ENCODE assay signal across 15 mouse cellular contexts in the genomic region with DNA sequence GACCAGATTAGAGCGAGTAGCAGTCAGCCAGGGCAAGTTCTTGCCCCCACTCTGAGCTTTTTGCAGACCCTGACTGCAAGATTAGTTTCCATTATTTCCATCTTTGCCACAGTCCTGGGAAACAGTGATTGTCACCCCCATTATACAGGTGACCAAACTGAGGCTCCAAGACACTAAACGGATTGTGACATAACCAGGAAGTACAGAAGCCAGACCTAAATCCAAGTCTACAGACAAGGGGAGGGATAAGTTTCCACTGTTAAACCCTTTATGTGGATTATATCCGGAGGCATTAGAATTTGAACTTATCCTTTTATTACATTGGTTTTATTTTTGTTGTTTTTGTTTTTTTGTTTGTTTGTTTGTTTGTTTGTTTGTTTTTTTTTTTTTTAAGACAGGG. TPM values are rescaled to one million over a fixed set of nuclear protein-coding genes. Genes with fewer than 3 reads are reported as not detected.
DNase-seq lines count a peak whose midpoint lies in the region; ATAC-seq and TF ChIP-seq lines count a peak whose summit lies in the region.
"Had no signal": no experiment of that assay in that cellular context is flagged by ENCODE, and none has a peak within 500 bp of the region (broad histone marks: within the 10 kb centered on the region; RNA-seq: fewer than 3 reads in every experiment).

No protein-coding gene starts in this region.

- 0 out of 2 replicates have a peak, but pooled peaks cover 2% of the 10 kb centered on the region for H3K9me3 ChIP-seq in heart, embryonic 12.5 days (replicated peaks)
- H3K9me3 ChIP-seq in heart, embryonic 11.5 days (replicated peaks; ENCODE audit: control insufficient read depth, low read length) = no peaks in the 10 kb centered on the region
- H3K9me3 ChIP-seq in lung, embryonic 16.5 days (ENCODE audit: control insufficient read depth, low read length) = no peaks in the 10 kb centered on the region
- no peaks in the 10 kb centered on the region for H3K9me3 ChIP-seq in stomach, embryonic 16.5 days (replicated peaks; ENCODE audit: control insufficient read depth, low read length)
- H3K9me3 ChIP-seq: forebrain, embryonic 10.5 days; hindbrain, embryonic 15.5 days; liver, embryonic 13.5 days; neural tube, embryonic 15.5 days had no signal

- peaks cover 30% of the 10 kb centered on the region for H3K4me1 ChIP-seq in heart, embryonic 12.5 days (replicated peaks)
- H3K4me1 ChIP-seq in heart, embryonic 11.5 days (ENCODE audit: control insufficient read depth, insufficient read depth, low read length) = peaks cover 21% of the 10 kb centered on the region
- peaks cover 26% of the 10 kb centered on the region for H3K4me1 ChIP-seq in lung, embryonic 16.5 days (replicated peaks; ENCODE audit: control insufficient read depth, insufficient read depth, low read length)
- peaks cover 18% of the 10 kb centered on the region for H3K4me1 ChIP-seq in bone marrow, adult 2 months (ENCODE audit: control insufficient read depth, insufficient read depth, low read length)
- peaks cover 26% of the 10 kb centered on the region for H3K4me1 ChIP-seq in stomach, embryonic 16.5 days (ENCODE audit: control insufficient read depth, insufficient read depth, low read length)

- WGBS in heart, embryonic 12.5 days = 91% methylated on average over 3 of the region's 3 CpGs
- WGBS in heart, embryonic 11.5 days (ENCODE audit: insufficient replicate concordance) = 86% methylated on average over 3 of the region's 3 CpGs
- 92% methylated on average over 3 of the region's 3 CpGs for WGBS in lung, embryonic 16.5 days
- 63% methylated on average over 3 of the region's 3 CpGs for WGBS in bone marrow, adult 2 months
- 87% methylated on average over 3 of the region's 3 CpGs for WGBS in stomach, embryonic 16.5 days

- DNase-seq in lung, postnatal 4 days = no peak
- DNase-seq in embryo, embryonic 11 days = no peak
- DNase-seq: cerebellum, adult 11 months; cerebellum, postnatal 25 days; layer of hippocampus, adult 9-11 months; liver, embryonic 13.5 days; retina, postnatal 1 day had no signal

- no peaks in the 10 kb centered on the region for H3K36me3 ChIP-seq in heart, embryonic 12.5 days
- no peaks in the 10 kb centered on the region for H3K36me3 ChIP-seq in heart, embryonic 11.5 days (ENCODE audit: control insufficient read depth, insufficient read depth, low read length)
- no peaks in the 10 kb centered on the region for H3K36me3 ChIP-seq in lung, embryonic 16.5 days (ENCODE audit: control insufficient read depth, insufficient read depth, low read length)
- H3K36me3 ChIP-seq in stomach, embryonic 16.5 days (ENCODE audit: control insufficient read depth, insufficient read depth, low read length) = no peaks in the 10 kb centered on the region
- H3K36me3 ChIP-seq: forebrain, embryonic 10.5 days; hindbrain, embryonic 15.5 days; liver, embryonic 13.5 days; neural tube, embryonic 15.5 days had no signal

- TF ChIP-seq CTCF in bone marrow, adult 2 months (IDR thresholded peaks at IDR 0.05; ENCODE audit: control insufficient read depth, insufficient read depth, low read length) = no peak

- no peak overlapping the region for H3K9ac ChIP-seq in heart, embryonic 12.5 days
- H3K9ac ChIP-seq in heart, embryonic 11.5 days (ENCODE audit: low read depth, low read length) = no peak overlapping the region
- H3K9ac ChIP-seq in lung, embryonic 16.5 days (ENCODE audit: low read length) = no peak overlapping the region
- H3K9ac ChIP-seq in stomach, embryonic 16.5 days (ENCODE audit: low read length) = no peak overlapping the region
- H3K9ac ChIP-seq: hindbrain, embryonic 15.5 days; liver, embryonic 13.5 days; neural tube, embryonic 15.5 days had no signal

- peak overlapping the region; percentile 46; the same call in 1 of the 2 replicates for H3K27ac ChIP-seq in heart, embryonic 12.5 days (ENCODE audit: poor library complexity, severe bottlenecking)
- H3K27ac ChIP-seq in heart, embryonic 11.5 days (ENCODE audit: low read depth, low read length) = no peak overlapping the region
- peak overlapping the region; percentile 74 for H3K27ac ChIP-seq in lung, embryonic 16.5 days (ENCODE audit: low read length)
- peak overlapping the region; percentile 95; the same call in 1 of the 2 replicates for H3K27ac ChIP-seq in bone marrow, adult 2 months (ENCODE audit: control insufficient read depth, insufficient read depth, low read depth, low read length, poor library complexity)
- H3K27ac ChIP-seq in stomach, embryonic 16.5 days (ENCODE audit: low read length) = peak overlapping the region; percentile 80; the same call in 1 of the 2 replicates
- H3K27ac ChIP-seq: forebrain, embryonic 10.5 days; hindbrain, embryonic 15.5 days; neural tube, embryonic 15.5 days had no signal

- H3K4me3 ChIP-seq in heart, embryonic 12.5 days = no peak overlapping the region
- H3K4me3 ChIP-seq in heart, embryonic 11.5 days (ENCODE audit: low read depth, low read length) = no peak overlapping the region
- no peak overlapping the region for H3K4me3 ChIP-seq in lung, embryonic 16.5 days (ENCODE audit: low read length)
- no peak overlapping the region for H3K4me3 ChIP-seq in bone marrow, adult 2 months (replicated peaks; ENCODE audit: control insufficient read depth, low read depth, low read length)
- H3K4me3 ChIP-seq in stomach, embryonic 16.5 days (replicated peaks; ENCODE audit: low read length) = no peak overlapping the region
- H3K4me3 ChIP-seq: forebrain, embryonic 10.5 days; hindbrain, embryonic 15.5 days; neural tube, embryonic 15.5 days had no signal

- ATAC-seq in heart, embryonic 12.5 days (ENCODE audit: insufficient number of reproducible peaks, low FRiP score) = no peak
- no peak for ATAC-seq in heart, embryonic 11.5 days (replicated peaks; ENCODE audit: insufficient number of reproducible peaks, low FRiP score, low TSS enrichment)
- no peak for ATAC-seq in lung, embryonic 16.5 days (ENCODE audit: low read depth)
- no peak for ATAC-seq in stomach, embryonic 16.5 days (ENCODE audit: insufficient read depth, low FRiP score)

- no peak for TF ChIP-seq POLR2A in bone marrow, adult 2 months (IDR thresholded peaks at IDR 0.05; ENCODE audit: borderline replicate concordance, control insufficient read depth, low read depth, low read length)

- H3K4me2 ChIP-seq in heart, embryonic 12.5 days = no peak overlapping the region
- no peak overlapping the region for H3K4me2 ChIP-seq in heart, embryonic 11.5 days
- no peak overlapping the region for H3K4me2 ChIP-seq in lung, embryonic 16.5 days (ENCODE audit: low read depth, low read length)
- H3K4me2 ChIP-seq in stomach, embryonic 16.5 days (ENCODE audit: low read depth, low read length) = no peak overlapping the region
- H3K4me2 ChIP-seq: neural tube, embryonic 15.5 days had no signal

- 0 out of 2 replicates have a peak, but pooled peaks cover 5% of the 10 kb centered on the region for H3K27me3 ChIP-seq in heart, embryonic 12.5 days (replicated peaks)
- H3K27me3 ChIP-seq in heart, embryonic 11.5 days (ENCODE audit: control insufficient read depth, insufficient read depth, low read length) = no peaks in the 10 kb centered on the region
- H3K27me3 ChIP-seq in lung, embryonic 16.5 days (ENCODE audit: control insufficient read depth, insufficient read depth, low read depth, low read length) = no peaks in the 10 kb centered on the region
- no peaks in the 10 kb centered on the region for H3K27me3 ChIP-seq in stomach, embryonic 16.5 days (ENCODE audit: control insufficient read depth, insufficient read depth, low read length)
- H3K27me3 ChIP-seq: hindbrain, embryonic 15.5 days; neural tube, embryonic 15.5 days had no signal

RNA-seq across cellular contexts. Expression of gene Rnf19b, which starts 23.8 kb away (rescaled TPM):
- polyA plus RNA-seq in heart, embryonic 12.5 days (2016; fragmentation: Nextera tagmentation; extraction: Ambion mirVana) = 8.1 and 8.2 TPM in 2 replicates
- polyA plus RNA-seq in heart, embryonic 11.5 days (2014; fragmentation: Nextera tagmentation; extraction: Ambion mirVana) = 5.8 and 7.1 TPM in 2 replicates
- polyA plus RNA-seq in lung, embryonic 16.5 days (2015; fragmentation: Nextera tagmentation; extraction: Ambion mirVana) = 7.1 TPM in 2 replicates
- polyA plus RNA-seq in bone marrow, adult 2 months (2011; ENCODE audit: insufficient read depth, insufficient read length, low replicate concordance, missing spikeins) = 23.9 and 47.7 TPM in 2 replicates
- 7.1 and 7.2 TPM in 2 replicates for polyA plus RNA-seq in stomach, embryonic 16.5 days (2015; fragmentation: Nextera tagmentation; extraction: Ambion mirVana)

RNA-seq across cellular contexts. Expression of gene Ak2, which starts 42.5 kb away (rescaled TPM):
- 164 and 167 TPM in 2 replicates for polyA plus RNA-seq in heart, embryonic 12.5 days (2016; fragmentation: Nextera tagmentation; extraction: Ambion mirVana)
- polyA plus RNA-seq in heart, embryonic 11.5 days (2014; fragmentation: Nextera tagmentation; extraction: Ambion mirVana) = 139 and 147 TPM in 2 replicates
- 173 and 175 TPM in 2 replicates for polyA plus RNA-seq in lung, embryonic 16.5 days (2015; fragmentation: Nextera tagmentation; extraction: Ambion mirVana)
- polyA plus RNA-seq in bone marrow, adult 2 months (2011; ENCODE audit: insufficient read depth, insufficient read length, low replicate concordance, missing spikeins) = 72.4 and 118 TPM in 2 replicates
- polyA plus RNA-seq in stomach, embryonic 16.5 days (2015; fragmentation: Nextera tagmentation; extraction: Ambion mirVana) = 199 and 207 TPM in 2 replicates
